Mouse (Mus musculus) gastrocnemius, postnatal 10 days (tissue): ENCODE measurements at regions not wholly inside any gene's neighbourhood (a gene's known extent, or its start where the extent isn't known, plus 50 kb on each side); places are given as distances from the start of the nearest gene placed in this dataset.

ENCODE experiments used
- DNase-seq: peaks from one replicate; pipeline ENCODE4 v3.0.0; 2021; ENCODE audit warnings: mixed read lengths

- no peak for DNase-seq
These were observed 443.0 kb upstream of the Fam19a5 start for GRCm38 (mm10) chr15:87101146-87101545.

DNA sequence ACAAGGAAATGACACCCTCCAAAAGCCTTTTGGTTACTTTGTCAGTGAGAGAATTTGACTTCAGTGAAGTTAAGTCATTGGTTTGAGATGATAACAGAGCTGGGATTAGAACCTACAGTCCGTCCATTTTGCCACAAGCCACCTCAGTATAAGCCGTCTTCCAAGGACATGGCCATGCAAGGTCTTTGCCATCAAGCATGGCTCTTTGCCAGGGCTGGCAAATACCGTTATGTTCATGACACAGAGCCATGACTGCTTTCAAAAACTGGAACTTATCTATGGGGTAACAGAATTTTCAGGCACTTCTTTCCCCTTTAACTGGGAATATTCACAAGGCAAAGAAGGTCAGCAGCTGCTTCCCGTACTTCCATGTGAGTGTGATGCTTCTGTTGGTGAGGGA lies 441.9 kb upstream of the Fam19a5 start:
- DNase-seq, result no peak

DNA sequence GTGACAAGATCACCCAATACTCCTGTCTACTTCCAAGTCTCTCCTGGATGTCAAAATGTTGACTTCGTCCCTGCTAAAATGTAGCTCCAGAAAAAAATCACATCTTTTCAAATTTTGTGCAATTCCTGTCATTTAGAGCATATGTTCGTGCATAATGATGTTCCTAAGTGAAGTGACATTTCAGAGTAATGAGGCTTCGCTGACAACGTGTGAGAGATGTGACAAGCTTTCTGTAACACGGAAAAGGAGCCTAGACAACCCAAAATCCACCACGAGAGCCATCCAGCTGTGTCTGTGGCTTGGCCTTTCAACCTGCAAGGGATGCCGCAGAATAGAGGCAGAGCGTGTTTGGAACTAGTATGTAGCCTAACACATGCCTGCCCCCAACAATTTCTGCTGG lies 438.1 kb upstream of the Fam19a5 start:
- no peak for DNase-seq

DNA sequence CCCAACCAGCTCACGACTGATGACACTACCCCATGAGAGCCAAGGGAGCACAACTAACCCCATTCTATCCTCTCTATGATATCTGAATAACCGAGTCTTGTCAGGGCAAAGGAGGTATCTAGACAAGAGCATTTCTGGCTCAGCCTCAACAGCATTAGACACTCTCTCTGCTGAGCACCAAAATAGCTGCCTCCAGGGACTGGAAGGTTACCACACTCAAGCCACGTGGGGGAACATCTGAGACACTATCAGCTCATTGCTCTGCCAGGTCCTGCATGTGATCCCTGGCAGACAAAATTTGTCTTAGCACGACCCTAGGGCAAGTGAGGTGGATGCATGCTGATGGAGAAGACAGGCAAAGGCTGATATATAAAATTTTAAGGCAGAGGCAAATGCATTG lies 436.4 kb upstream of the Fam19a5 start:
- DNase-seq, result no peak

GRCm38 (mm10) chr15:87108411-87108810 lies 435.7 kb upstream of the Fam19a5 start:
- DNase-seq, result no peak

- no peak for DNase-seq
These were observed 421.4 kb upstream of the Fam19a5 start for GRCm38 (mm10) chr15:87122656-87123055.

DNA sequence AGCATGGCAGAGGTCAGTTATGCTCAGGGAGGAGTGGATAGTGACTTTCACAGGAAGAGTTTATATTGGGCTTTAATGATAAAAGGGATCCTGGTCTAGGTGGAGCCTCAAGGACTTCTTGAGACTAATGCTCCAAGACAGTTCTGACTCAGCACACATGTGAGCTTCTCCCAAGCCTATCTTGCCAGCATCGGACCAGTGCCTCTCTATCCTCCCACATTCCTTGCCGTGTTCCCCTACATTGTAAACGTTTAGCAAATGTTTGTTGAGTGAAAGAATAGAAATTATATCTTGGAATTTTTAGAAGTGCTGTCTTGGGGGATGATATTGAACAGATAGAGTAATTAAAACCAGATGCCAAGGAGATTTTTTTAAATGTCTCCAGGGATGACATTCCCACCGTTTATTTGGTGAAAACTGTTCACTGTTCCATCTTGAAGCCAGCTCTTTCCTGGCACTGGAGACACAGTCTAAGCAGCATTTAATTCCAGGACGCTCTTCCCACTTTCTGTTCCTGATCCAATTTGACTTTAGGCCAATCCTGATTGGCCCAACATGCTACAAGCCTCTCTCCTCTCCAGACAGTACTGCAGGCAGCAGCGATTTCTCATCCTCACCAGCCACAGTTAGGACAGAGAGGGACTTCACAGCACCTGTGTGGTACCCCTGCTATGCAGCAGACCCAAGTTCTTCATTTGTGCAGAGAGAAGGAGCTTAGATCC lies 418.5 kb upstream of the Fam19a5 start:
- no peak for DNase-seq

GRCm38 (mm10) chr15:87138870-87139269 lies 405.2 kb upstream of the Fam19a5 start:
- DNase-seq, result no peak

DNA sequence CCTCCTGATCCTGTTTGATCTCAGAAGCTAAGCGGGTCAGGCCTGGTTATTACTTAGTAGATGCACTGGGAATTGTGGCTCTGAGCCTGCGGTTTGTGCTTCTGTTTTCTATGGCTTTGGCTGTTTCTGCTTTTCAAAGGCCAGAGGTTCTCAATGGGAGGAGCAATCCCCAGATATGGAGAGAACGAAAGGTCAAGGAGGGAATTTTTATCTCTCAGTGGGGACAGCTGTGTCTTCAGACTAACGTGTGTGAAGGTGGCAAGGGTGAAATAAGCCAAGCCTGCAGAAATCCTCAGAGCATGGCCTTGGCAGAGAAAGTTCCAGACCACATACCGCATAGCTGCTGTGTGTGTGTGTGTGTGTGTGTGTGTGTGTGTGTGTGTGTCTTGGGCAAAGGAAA lies 375.0 kb upstream of the Fam19a5 start:
- no peak for DNase-seq

DNA sequence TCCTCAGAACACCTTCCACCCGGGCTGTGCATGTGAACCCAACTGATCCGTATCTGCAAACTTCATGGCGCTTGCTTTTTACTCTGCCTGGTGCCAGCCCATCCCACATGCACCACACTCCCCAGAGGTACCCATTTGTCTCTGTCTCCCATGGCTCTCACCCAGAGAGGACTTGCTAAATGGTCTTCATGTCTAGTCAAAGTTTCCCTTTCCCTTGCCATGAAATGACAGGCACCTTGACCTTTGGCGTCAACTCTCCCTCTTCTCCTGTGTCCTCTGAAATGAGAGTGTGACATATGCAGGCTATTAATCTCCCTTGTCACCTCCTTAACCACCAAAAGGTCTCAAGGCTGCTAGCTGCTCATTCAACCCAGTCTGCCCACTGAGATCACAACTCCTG lies 373.2 kb upstream of the Fam19a5 start:
- no peak for DNase-seq

- no peak for DNase-seq
These were observed 371.0 kb upstream of the Fam19a5 start for GRCm38 (mm10) chr15:87173096-87173495.

DNA sequence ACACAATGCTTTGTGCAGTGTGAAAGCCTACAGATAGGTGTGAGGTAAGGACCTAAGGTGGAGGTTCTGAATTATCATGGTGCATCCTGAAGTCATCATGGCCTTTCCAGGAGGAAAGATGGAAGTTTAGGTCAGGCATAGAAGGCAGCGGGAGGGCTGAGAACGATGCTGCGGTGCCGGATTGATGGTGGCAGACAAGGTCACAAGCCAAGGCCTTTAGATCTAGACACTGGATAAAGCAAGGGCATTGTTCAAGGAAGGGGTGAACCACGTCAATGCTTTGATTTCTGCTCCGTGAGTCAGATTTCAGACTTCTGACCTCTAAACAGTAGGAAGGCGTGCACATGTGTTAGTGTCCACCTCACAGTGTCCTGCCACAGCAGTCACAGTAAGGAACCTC lies 365.5 kb upstream of the Fam19a5 start:
- no peak for DNase-seq

DNA sequence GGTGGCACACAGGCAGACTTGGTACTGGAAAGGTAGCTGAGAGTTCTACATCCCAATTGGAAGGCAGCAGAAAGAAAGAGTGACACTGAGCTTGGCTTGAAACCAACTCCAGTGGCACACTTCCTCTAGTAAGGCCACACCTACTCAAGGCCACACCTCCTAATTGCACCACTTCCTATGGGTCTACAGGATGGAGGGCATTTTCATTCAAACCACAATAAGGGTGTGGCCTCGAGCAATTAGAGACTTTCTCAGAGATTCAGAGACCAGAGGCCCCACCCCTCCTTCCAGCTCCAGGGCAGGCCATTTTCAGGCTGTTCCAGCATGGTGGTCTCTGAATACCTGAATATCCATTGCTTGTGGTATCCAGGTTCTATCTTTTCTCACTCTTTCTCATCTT lies 363.3 kb upstream of the Fam19a5 start:
- no peak for DNase-seq

GRCm38 (mm10) chr15:87184248-87184647 lies 359.9 kb upstream of the Fam19a5 start:
- no peak for DNase-seq

GRCm38 (mm10) chr15:87188816-87189455 lies 355.2 kb upstream of the Fam19a5 start:
- no peak for DNase-seq

DNA sequence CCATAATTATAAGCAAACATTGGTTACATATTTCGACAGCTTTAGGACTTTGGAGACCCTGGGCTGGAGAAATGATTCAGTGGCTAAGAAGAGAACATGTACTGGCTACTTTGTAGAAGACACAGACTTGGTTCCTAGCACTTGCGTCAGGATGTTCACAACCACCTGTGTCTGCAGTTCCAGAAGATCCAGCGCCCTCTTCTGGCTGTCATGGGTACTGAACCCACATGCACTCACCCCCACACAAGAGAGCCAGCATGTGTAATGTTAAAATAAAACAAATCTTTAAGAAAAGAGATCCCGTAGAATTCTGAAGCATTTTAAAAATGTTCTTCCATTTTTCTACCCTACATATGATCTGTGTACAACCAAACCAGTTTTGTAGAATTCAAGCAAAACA lies 352.2 kb upstream of the Fam19a5 start:
- no peak for DNase-seq

GRCm38 (mm10) chr15:87196306-87196893 lies 347.7 kb upstream of the Fam19a5 start:
- DNase-seq, result no peak

DNA sequence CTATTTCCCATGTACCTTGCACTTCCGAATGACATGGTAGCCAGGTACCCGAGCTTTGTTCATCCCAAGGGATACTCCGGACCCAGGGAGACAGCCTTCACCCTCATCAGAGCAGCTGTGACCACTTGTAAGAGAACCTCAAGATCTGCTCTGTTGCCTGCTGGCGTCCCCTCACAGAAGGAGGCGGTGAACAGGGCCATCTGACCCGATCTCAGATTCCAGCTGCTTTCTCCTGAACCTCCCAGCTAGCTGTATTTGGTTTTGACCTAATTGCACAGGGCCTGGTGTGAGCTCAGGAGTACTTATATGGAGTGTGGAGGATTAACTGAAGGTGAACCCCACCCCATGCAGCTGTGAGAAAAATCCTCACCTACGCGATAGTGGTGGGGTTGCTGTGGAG lies 344.5 kb upstream of the Fam19a5 start:
- DNase-seq, result no peak

DNA sequence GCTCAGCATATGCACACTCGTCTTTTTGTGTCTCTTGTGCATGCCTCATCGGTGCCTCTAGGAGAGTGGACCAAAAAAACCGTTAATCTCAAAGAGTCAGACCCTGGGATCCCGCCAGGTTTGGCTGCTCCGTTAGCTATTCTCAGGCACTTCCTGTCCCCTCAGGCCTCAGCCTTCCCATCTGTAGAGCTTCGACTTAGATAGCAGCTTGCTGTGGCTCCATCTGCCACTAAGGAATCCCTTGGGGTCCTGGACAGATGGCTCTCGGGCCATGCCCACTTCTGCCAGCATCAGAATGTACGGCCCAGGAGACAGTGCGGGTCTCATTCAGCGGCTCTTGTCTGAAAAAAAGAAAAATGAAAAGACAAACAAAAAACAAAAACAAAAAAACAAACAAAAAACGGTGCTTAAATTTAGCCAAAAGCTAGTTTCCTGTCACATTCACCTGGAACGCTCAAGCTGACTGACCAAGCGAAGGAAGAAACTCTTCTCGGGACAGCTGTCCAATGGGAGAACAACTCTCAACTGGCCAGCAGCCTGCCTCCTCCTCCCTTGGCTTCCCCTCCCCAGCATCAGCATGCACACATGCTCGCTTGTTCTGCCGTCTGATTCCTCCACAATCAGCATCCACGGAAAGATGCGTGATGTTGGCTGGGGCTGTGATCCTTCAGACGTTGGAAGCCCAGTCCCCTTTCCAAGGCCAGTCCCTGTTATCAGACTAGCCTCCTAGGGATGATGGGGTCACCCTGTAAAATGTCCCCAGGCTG lies 343.6 kb upstream of the Fam19a5 start:
- peak; percentile 27 for DNase-seq

- DNase-seq, result no peak
These were observed 343.0 kb upstream of the Fam19a5 start for GRCm38 (mm10) chr15:87201055-87201454.

DNA sequence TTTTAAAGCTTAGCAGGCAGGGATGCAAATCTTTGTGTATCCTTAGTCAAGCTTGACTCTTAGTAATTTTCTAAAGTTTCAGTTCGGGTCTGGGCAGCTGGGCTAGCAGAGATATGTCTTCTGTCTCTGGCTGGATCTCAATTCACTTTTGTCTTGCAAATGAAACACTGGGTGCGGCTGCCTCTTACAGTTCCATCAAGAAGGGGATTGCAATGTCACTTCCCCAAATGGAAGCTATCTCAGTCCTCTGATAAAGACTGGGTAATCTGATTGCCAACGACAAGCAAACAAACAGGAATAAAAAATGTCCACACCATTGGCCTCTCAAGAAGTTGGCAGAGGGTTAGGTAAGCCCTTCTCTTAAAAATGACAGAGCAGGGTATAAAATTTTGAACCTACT lies 314.1 kb upstream of the Fam19a5 start:
- DNase-seq, result no peak

GRCm38 (mm10) chr15:87236096-87236495 lies 308.0 kb upstream of the Fam19a5 start:
- no peak for DNase-seq

- no peak for DNase-seq
These were observed 305.0 kb upstream of the Fam19a5 start for GRCm38 (mm10) chr15:87239057-87239456.
